Mouse (Mus musculus) C2C12 (cell line): ENCODE results near the gene 4933402N03Rik. TPM values are rescaled to one million over a fixed set of nuclear protein-coding genes. Genes with fewer than 3 reads are reported as not detected.

Experiments used
- H3K27me3 ChIP-seq: one replicate; pipeline ENCODE4 v1.6.1; 2011; ENCODE audit not compliant: control insufficient read depth, insufficient read depth, insufficient read length
- H3K36me3 ChIP-seq: one replicate; pipeline ENCODE4 v1.6.1; 2011; ENCODE audit not compliant: control insufficient read depth, insufficient read depth
- H3K4me3 ChIP-seq: one replicate; pipeline ENCODE4 v1.5.1; 2011; ENCODE audit warnings: mild to moderate bottlenecking, control low read depth; ENCODE audit not compliant: poor library complexity, insufficient read depth, severe bottlenecking
- H3K79me2 ChIP-seq: one replicate; pipeline ENCODE4 v1.6.1; 2011; ENCODE audit not compliant: control insufficient read depth, insufficient read depth
- H3K79me3 ChIP-seq: one replicate; pipeline ENCODE4 v1.6.1; 2011; ENCODE audit warnings: low read depth, control low read depth
- H3ac ChIP-seq: one replicate; pipeline ENCODE3; 2011; ENCODE audit warnings: low read depth; ENCODE audit not compliant: control insufficient read depth, insufficient read length
- CEBPB ChIP-seq: IDR thresholded peaks from one replicate; pipeline ENCODE4 v1.6.1; 2011; ENCODE audit warnings: low read depth, mild to moderate bottlenecking, control low read depth, moderate library complexity
- CTCF ChIP-seq: IDR thresholded peaks from one replicate; pipeline ENCODE4 v1.5.1; 2011; ENCODE audit not compliant: control insufficient read depth, insufficient read depth, insufficient read length
- FOSL1 ChIP-seq: IDR thresholded peaks from one replicate; pipeline ENCODE4 v1.8.0; 2011; ENCODE audit warnings: mild to moderate bottlenecking, low read length; ENCODE audit not compliant: poor library complexity, insufficient read depth, severe bottlenecking
- MAX ChIP-seq: IDR thresholded peaks from one replicate; pipeline ENCODE4 v1.6.1; 2011; ENCODE audit warnings: mild to moderate bottlenecking, control low read depth
- MYOD1 ChIP-seq: IDR thresholded peaks from one replicate; pipeline ENCODE4 v1.6.1; 2011; ENCODE audit warnings: low read depth; ENCODE audit not compliant: control insufficient read depth, insufficient read length
- MYOG ChIP-seq: IDR thresholded peaks from one replicate; pipeline ENCODE4 v1.6.1; 2011; ENCODE audit not compliant: control insufficient read depth, insufficient read length; ENCODE audit errors: extremely low read depth
- USF1 ChIP-seq: IDR thresholded peaks from one replicate; pipeline ENCODE4 v1.6.1; 2011; ENCODE audit warnings: low read depth, mild to moderate bottlenecking, control low read depth, moderate library complexity
- polyA plus RNA-seq: library from polyadenylated mRNA; unstranded; fragments of >200 nt; fragmentation: generic; extraction: Trizol; gene quantifications from one replicate; pipeline ENCODE4 v1.2.1, GENCODE M21; 2012; ENCODE audit warnings: missing spikeins

4933402N03Rik gene
- polyA plus RNA-seq, 1 experiment = not detected

GRCm38 (mm10) chr7:131130021-131130420 is 16.1 kb downstream of the 4933402N03Rik start:
- H3K27me3 ChIP-seq = no peaks in the 10 kb centered on the region
- H3K4me3 ChIP-seq = no peak overlapping the region
- H3K36me3 ChIP-seq = no peaks in the 10 kb centered on the region
- H3K79me2 ChIP-seq = no peaks in the 10 kb centered on the region
- TF ChIP-seq MAX (no peak), FOSL1 (no peak), USF1 (no peak), CEBPB (no peak), CTCF (no peak), MYOD1 (no peak), MYOG (no peak)
- no peaks in the 10 kb centered on the region for H3K79me3 ChIP-seq
- no peak overlapping the region for H3ac ChIP-seq

- Histone ChIP-seq H3K79me3 (no peaks in the 10 kb centered on the region), H3K79me2 (no peaks in the 10 kb centered on the region), H3K36me3 (no peaks in the 10 kb centered on the region), H3K4me3 (no peak overlapping the region), H3ac (no peak overlapping the region), H3K27me3 (no peaks in the 10 kb centered on the region)
- TF ChIP-seq FOSL1 (no peak), CTCF (no peak), MYOD1 (no peak), MAX (no peak), USF1 (no peak), CEBPB (no peak), MYOG (no peak)
Measured at GRCm38 (mm10) chr7:131122210-131122807, 23.8 kb downstream of the 4933402N03Rik start.

- no peaks in the 10 kb centered on the region for H3K79me2 ChIP-seq
- no peaks in the 10 kb centered on the region for H3K27me3 ChIP-seq
- no peak overlapping the region for H3ac ChIP-seq
- TF ChIP-seq CTCF = no peak
- H3K36me3 ChIP-seq = no peaks in the 10 kb centered on the region
- H3K4me3 ChIP-seq = no peak overlapping the region
- no peaks in the 10 kb centered on the region for H3K79me3 ChIP-seq
Measured at GRCm38 (mm10) chr7:131114434-131114833, 31.7 kb downstream of the 4933402N03Rik start.

- Histone ChIP-seq H3K27me3 (no peaks in the 10 kb centered on the region), H3ac (no peak overlapping the region), H3K36me3 (no peaks in the 10 kb centered on the region), H3K4me3 (no peak overlapping the region), H3K79me2 (no peaks in the 10 kb centered on the region), H3K79me3 (no peaks in the 10 kb centered on the region)
- TF ChIP-seq FOSL1 (no peak), CEBPB (no peak), USF1 (no peak), MAX (no peak), MYOG (no peak), CTCF (no peak), MYOD1 (no peak)
Measured at GRCm38 (mm10) chr7:131113676-131114075, 32.4 kb downstream of the 4933402N03Rik start.

- H3K4me3 ChIP-seq = no peak overlapping the region
- no peaks in the 10 kb centered on the region for H3K36me3 ChIP-seq
- H3ac ChIP-seq = no peak overlapping the region
- H3K79me2 ChIP-seq = no peaks in the 10 kb centered on the region
- H3K27me3 ChIP-seq = no peaks in the 10 kb centered on the region
- TF ChIP-seq FOSL1 (no peak), CTCF (peak; percentile 29)
- no peaks in the 10 kb centered on the region for H3K79me3 ChIP-seq
Measured at GRCm38 (mm10) chr7:131112486-131112885, 33.6 kb downstream of the 4933402N03Rik start.

Other genes starting within 250 kb of the 4933402N03Rik start
- 74.8 TPM for gene Htra1, start 210.2 kb downstream of the 4933402N03Rik start, polyA plus RNA-seq
- gene Dmbt1, start 114.3 kb downstream of the 4933402N03Rik start, polyA plus RNA-seq = not detected
- gene 5430419D17Rik, start 28.1 kb upstream of the 4933402N03Rik start, polyA plus RNA-seq = 0.27 TPM
- gene Cuzd1, start 176.0 kb upstream of the 4933402N03Rik start, polyA plus RNA-seq = not detected
- gene Fam24b, start 183.2 kb upstream of the 4933402N03Rik start, polyA plus RNA-seq = 0.07 TPM
- gene Fam24a, start 187.6 kb upstream of the 4933402N03Rik start, polyA plus RNA-seq = not detected
- 12.3 TPM for gene 2310057M21Rik, start 216.4 kb upstream of the 4933402N03Rik start, polyA plus RNA-seq
- 26.7 TPM for gene Pstk, start 224.8 kb upstream of the 4933402N03Rik start, polyA plus RNA-seq